Mouse (Mus musculus) activated CD4-positive, CD25-positive, alpha-beta regulatory T cell, adult 4 months (primary cell): Measurements from ENCODE around the gene A630076J17Rik. TPM values are rescaled to one million over a fixed set of nuclear protein-coding genes. Genes with fewer than 3 reads are reported as not detected.
A peak's percentile ranks its signal among the peaks of the same experiment; 100 is the strongest.

Source experiments
- ATAC-seq: one replicate; pipeline ENCODE4 v1.8.0; 2017
- polyA plus RNA-seq, 2 experiments: library from polyadenylated mRNA; unstranded; fragments of 100-300 nt; shearing (Covaris generic); gene quantifications; one replicate each; pipeline ENCODE4 v1.2.1; 2017

The A630076J17Rik gene
- not detected for polyA plus RNA-seq

DNA sequence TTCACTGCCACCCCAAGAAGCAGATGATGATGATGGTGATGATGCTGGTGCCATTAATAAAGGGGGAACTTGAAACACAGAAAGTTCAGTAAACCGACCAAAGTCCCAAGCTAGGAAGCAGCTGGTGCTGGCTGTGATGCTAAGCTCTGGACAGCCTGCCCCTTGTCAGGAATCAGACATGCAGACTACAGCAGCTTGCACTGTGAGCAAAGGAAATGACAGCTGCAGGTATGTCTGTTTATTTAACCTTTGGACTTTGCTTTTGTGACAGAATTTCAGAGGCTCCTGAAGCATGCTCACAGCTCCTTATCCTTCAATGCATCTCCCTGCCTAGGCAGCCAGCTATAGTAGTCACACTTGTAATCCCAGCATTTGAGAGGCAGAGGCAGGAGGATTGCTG lies at the start of gene A630076J17Rik:
Gene A630076J17Rik (plus strand): TSS at position 88 of the 400 bp plus-strand sequence.
- ATAC-seq: no peak

DNA sequence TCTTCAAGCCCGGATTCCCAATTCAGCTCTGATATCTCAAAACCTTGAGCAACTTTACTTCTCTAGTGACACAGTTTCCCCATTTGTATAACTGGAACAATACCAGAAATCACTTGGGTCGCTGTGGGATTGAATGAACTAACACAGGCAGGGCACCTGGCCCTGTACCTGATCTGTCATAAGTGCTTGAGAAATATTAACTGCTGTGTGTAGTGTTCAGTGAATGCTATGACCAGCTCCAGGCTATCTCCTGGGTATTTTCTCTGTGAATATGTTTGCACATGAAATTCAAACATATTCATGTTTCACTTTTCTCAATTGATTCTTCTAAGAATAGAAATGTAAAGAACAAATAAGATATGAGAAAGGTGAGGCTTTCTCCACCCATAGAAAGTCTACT lies 49.6 kb upstream of the A630076J17Rik start:
- ATAC-seq: no peak

DNA sequence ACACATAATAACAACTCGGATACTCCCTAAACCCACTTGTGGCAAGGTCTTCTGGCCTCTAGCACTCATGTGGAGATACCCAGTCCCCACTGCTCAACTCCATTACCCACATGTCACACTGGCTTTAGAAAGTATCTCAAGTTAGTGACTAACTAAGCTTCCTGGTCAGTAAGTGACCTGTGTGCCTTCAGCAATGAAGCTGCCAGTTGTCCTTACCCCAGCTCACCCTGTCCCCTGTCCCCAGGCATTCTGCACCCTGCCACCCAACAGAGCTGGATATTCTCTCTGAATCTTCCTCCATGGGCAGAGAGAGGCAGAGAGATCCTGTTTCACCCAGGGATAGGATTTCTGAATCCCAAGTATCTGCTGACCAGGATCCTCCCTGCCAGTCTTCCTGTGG lies 47.7 kb upstream of the A630076J17Rik start, which contains the start of gene Kcna10:
Gene Kcna10 (plus strand): TSS at position 301 of the 400 bp plus-strand sequence.
- ATAC-seq: no peak

DNA sequence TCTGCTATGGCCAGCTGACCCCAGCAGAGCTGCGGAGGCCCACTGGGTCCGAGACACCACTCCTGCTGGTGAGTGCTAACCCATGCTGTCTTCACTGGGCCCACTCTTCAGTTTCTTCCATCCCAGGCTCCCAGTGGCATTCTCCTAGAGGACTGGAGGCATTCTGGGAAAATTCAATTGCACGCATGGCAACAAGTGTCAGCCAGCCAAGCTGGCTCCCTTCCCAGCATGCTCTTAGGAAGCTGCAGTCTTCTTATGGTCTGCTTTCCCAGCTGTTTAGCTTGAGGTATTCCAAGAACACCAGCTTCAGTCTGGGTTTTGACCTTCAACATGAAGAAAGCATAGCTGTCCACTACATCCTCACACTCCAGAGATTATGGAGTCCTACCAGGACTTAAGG lies 47.2 kb upstream of the A630076J17Rik start:
- no peak for ATAC-seq

DNA sequence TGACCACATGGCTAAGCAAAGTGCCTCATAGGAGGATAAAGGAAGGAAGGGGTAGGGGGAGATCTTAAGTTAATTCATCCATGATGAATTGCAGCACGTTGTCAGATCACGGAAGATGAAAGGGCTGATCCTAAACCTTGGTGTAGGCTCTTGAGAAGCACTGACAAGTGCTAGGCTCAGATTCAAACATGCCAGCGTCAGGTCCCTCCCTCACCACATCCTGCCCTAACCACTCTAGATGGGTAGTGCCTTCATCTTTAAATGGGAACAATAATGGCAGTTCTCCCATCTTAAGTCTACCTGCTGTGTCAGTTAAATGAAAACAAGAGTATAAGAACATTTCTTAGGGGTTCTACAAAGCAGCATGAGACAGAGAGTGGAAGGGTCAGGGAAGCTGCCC lies 44.8 kb upstream of the A630076J17Rik start:
- ATAC-seq: peak; percentile 93

DNA sequence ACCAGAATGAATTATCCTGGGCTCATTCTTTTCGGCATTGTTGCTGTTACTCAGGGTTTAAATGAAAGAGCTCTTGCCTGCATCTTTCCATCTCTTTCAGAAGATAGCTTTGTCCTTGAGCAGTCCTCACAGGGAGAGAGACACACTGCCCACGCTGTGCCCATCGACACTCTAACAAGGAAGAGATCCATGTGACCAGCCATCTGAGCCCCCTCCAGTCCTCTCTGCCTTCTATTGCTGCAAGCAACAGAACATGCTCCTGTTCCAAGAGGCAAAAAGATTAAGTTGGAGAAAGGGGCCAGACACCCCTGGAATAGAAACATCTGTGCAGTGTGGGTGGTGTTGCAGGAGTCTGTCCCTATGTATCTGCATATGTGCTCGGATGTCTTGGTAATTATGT lies 43.4 kb upstream of the A630076J17Rik start:
- ATAC-seq: no peak

DNA sequence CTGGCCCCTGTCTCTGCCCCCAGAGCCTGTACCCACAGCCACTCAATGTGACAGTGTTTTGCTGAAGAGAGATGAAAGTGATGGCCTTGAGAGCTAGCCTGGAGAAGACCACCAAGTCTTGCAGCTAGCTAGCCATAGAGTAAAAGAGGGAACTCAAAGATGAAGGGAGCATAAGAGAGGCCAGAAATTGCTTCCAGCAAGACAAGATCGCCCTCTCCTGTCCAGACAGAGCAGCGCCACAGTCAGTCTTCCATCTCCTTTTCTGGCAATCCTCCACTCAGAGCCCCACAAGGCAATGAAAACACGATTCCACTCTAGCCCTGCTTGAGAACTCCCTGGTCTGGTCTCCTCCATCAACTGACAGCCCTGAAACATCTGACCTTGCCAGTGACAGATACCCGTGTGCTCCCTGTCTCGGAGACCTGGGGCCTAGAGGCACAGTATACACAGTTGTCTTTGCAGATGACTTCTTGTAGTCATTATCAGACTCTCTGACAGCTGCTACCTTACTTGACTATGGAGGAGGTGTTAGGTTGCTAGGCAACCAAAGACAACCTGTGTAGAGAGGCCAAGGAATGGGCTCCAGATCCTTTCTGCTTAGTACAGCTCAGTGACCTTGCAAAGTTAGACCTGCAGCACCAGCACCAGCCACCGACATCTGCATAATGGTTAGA lies 42.1 kb upstream of the A630076J17Rik start:
- ATAC-seq: peak; percentile 52

DNA sequence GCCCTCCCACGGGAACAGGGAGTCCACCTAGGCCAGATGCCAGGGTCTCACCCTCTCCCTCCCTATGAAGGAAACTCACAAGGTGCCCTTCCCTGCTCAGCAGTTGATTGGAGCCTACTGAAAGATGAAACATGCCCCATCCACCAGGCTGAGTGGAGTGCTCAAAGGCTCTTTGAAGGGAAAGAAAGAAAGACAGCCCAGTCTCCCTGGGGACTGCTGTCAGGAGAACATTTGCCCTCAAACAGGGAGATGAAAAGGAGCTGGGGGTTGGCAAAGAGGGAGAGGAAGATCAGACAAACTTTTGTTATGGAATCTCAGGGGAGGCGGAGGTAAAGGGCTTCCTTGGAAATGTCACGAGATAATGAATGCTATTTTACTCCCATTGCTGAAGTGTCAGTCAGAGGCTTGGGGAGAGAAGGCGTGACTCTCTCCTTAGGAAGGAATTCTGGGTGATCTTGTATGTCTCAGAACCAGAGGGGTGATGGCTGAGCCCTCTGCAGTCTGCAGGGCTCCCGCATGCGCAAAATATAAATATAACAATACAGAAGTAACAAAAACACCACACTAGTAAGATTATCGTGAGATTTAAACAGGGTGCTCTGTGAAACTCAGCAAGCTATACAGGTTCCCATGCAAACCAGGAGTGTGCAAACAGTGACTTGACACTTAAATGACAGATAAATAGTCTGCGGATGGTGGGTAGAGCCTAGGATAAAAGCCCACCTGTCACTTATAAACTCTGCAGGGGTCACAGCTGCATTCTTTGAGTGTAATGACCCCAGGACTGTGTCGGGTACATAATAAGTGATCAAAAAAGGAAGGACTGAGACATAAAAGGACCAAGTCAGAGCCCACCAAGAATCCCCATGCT lies 28.9 kb upstream of the A630076J17Rik start:
- no peak for ATAC-seq

DNA sequence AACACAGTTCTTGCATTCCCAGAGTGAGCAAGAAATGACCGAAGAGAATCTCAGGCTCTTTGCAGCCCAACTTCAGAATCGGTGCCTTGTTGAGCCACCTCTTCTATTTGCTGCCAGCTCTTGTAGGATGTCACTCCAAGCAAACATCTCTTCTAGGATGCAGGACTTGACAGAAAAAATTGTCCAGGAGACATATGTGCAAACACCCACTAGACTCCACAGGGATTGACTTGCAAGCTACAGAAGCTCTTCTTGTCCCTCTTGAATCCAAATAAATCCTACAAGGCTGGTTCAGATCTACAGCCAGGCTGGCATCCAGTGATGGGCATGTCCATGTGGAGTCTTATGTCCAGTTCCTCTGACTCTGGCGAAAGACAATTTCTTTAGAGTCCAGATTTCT lies 26.0 kb upstream of the A630076J17Rik start:
- no peak for ATAC-seq

DNA sequence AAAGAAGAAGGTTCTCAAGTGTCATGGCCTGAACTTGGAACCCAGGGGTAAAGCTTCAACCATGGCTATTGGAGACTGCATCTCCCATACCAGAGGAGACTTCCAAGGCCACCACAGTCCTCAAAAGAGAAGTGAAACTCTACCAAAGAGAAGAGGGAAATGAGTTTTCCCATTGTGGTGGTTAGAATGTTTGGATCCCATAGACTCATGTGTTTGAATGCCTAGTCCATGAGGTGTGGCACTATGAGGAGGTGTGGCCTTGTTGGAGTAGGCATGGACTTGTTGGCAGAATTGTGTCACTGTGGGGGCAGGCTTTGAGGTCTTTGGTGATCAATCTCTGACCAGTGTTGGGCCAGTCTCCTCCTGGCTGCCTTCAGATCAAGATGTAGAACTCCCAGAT lies 25.2 kb upstream of the A630076J17Rik start:
- ATAC-seq: no peak

DNA sequence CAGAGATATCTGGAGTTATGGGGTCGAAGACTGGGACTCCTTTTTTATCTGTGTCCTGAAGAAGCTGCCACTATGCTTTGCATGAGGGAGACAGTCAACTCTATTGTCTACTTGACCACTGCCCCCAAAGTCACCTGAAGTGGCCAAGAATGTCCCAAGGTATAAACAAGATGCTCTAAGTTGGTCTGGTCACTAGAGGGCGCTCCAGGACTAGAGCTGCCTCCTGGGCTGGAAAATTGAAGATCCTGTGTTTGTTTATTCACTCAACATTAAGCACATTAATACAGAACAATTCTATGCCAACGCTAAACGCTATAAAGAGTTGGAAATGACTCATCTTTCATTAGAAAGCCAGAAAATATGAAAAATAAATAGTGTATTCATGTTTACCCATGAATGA lies 24.4 kb upstream of the A630076J17Rik start:
- peak; percentile 62 for ATAC-seq

DNA sequence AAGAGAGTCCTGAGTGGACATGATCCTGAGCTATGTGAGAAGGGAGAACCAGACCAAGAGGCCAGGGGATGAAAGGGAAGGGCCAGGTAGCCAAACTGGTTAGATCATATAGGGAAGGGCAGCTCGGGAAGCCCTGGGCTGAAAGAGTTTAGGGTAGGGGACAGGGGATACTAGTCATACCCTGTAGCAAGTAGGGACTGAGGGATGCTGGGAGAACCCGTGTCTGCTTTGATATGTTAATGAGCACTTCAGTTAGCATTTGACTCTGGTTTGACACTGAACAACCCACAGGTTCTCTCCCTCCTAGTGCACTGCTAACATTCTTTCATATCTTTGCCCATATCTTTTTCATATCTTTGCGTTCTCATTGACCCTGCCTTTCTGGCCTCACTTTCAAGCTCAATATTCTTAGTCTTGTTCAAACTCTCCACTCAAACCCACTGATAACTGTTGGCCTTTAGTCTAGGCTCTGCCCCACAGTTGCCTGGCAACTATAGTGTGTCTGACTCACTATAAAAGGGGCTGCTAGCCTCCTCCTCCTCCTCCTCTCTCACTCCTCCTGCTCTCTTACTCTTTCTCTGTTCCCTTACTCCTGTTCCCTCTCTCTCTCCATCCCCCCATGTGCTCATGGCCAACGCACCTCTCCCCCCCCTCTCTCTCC lies 23.8 kb upstream of the A630076J17Rik start:
- peak; percentile 77 for ATAC-seq

DNA sequence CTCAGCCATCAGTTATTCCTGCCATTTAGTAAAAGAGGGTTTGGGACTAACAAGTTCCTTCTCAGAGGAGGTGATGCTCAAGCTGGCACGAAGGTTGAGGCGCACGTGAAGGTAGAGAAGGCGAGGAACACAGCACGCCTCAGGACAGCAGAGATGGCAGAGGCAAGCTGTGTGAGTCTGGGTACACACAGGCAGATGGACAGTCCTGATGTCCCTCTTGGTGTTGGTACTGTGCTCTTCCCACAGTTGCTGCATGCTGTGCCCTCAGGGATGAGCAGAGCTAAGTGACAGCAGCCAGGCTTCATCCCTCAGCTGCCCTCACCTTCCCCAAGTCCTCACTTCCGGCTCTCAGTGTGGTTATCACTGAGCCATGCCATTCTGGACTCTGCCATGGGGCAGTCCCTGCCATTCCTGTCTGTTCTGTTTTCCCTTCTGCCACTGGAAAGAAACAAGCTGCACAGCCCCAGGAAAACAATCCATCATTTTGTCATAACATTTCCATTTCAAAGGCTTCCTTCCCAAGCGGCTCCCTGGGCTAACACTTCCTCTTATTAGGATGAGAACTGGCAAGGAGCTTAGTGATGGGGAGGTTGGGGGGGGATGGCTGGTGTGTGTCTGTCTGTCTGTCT lies 22.7 kb upstream of the A630076J17Rik start:
- no peak for ATAC-seq

DNA sequence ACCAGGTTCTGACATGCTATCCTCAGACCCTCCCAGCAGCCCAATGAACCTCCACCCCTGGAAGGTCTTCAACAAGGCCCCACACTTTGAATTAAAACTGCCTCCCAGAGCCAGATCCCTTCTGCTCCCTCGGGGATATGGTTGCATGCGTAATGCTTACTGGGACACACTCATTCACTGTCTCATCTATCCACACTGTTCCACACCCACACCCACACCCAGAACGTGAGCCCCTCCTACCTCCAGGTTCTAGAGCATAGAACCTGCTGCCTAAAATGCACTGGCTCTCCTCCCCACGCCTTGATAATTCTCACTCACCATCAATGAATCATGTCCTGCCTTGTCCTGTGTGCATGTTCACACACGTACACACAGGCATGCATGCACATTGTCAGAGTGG lies 15.8 kb upstream of the A630076J17Rik start:
- no peak for ATAC-seq

DNA sequence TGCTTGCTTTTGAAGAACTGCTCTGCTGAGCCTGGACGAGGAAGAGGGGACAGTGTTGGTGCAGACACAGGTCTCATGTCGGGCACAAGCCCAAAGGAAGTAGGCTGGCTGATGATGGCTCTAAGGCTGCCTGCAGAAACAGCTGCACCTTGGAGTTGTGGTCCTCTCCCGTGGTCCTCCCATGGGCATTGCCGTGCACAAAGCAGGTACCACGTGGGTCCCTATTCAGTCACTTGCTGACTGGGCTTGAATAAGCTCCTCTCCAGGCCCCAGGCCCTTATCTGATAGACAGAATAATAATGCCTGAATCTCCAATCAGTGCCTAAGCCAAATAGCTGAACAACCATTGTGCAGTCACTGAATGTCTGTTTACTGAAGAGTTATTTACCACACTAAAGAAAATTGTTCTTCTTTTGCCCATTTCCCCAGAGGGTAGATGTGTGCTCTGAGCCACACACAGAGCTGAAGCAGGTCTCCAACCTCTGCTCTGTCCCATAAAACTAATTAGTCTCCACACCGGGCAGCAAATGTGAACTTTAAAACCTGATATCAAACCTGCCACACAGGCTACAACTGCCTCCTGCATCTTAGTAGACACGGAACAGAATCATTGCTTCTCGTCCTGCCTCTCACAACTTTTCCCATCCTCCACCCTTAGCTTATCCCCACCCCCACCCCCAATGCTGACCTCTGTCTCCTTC lies 13.9 kb upstream of the A630076J17Rik start:
- ATAC-seq: no peak

DNA sequence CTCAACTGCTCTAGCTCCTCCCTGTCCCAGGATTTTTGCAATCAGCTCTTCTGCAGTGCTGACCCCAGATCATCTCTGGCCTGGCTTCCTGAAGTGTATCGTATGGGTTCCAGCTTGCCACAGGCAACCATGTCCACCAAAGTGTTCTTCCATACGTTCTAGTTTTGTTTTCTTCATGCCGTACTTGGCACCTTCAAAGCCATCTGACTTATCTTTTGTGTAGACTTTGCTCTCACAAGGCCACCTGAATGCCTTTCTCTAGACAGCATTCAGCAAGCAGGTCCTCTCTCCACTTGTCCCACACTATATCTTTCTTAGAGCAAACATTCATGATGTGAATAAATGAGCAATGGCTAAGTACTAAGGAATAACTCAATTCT lies 13.3 kb upstream of the A630076J17Rik start:
- ATAC-seq: no peak

DNA sequence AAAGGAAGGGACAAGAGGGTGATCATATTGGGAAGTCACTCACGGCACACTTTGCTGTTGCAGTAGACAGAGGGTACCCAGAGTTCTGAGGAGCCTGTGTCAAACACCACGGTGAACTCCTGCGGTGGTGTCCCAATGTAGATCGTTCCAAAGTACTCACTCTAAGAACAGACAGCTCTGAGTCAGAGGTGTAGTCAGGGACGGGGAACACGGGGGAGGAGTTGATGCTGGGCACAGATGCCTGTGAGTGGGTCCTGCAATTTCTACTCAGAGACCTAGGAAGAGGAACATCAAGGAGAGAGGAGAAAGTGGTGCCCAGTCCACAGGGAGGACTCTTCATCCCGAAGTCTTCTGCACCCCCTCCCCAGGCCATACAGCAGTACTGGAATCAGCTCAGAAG lies 11.8 kb upstream of the A630076J17Rik start:
- ATAC-seq: no peak

DNA sequence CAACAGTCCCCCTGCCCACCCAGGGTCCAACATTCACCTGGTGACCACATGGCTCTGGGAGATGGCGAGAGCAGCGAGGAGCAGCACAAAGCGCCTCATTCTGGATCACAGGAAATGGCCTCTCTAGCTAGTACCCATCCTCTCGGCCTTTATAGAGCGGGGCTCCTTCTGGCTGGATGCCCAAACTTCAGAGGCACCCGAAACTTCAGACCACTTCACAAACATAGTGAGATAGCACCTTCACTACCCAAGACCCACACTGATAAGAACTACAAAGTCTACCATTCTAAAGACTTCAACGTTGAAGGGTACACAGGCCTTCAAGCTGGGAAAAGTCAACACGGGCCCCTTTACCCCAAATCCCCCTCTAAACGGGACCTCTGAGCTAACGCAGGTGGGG lies 8.8 kb upstream of the A630076J17Rik start, which contains the start of gene Cym:
Gene Cym (minus strand): TSS at position 125 of the 400 bp plus-strand sequence.
- ATAC-seq: no peak

DNA sequence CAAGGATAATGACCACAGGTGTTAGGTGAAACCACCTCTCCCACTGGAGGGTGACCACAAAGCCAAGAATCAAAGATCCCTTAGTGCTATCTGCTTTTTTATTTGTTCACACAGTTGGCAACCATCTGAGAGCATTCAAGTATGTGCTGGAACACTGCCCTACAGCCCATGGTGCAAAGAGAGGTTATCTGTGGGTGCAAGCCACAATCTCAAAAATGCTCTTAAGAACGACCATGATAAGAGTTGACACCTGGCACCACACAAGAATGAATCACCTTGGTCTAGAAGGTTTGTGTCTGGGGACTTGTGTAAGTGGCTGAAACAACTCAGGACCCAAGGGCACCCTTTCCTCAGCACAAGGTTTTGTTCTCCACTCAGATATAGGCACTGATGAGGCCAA lies 7.2 kb upstream of the A630076J17Rik start:
- no peak for ATAC-seq

DNA sequence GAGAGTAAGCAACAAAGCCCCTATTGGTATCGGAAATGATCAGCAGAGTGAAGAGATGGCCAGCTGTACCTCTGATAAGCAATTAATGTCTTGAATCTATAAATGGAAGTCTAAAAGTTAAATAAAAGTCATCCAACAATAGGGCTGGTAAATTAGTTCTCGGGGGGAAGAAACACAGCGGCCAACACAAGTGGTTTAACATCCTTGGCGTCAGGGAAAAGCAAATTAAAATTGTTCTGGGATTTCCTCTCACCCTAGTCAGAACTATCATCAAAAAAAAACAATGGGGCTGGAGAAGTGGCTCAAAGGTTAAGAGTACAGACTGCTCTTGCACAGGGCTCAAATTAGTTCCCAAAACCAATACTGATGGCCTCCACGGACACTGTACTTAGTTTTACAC lies 4.6 kb upstream of the A630076J17Rik start:
- no peak for ATAC-seq

DNA sequence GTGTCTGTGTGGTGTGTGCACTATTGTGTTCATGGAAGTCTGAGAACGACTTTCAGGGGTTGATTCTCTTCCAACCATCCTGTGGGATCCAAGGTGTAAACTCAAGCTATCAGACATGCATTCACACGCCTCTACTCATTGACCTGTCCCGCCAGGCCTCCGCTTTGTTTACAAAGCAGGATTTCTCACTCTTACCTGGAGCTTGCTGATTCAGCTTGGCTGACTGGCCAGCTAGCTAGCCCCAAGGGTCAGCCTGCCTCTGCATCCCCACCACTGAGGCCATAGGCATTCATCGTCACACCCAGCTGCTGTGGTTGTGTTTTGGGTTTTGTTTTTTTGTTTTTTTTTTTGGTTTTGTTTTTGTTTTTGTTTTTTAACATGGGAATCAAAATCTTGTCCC lies 1.2 kb upstream of the A630076J17Rik start:
- no peak for ATAC-seq

DNA sequence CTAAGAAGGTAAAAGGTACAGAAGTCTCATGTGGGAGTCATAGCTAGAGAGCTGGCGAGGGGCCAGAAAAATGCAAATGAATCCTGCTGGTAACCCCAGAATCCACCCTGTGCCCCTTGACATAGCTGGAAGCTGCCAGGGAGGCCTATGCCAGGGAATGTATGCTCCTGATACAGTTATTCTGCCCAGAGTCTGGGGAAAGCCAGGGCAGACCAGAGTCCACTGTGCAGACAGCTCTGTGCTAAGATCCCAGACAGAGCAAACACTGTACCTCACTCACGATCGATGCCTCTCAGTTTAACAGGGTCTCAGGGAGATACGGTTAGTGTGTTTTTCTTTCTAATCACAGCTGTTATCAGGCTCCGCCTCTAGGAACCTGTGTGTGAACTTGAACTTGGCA lies 592 bp upstream of the A630076J17Rik start:
- no peak for ATAC-seq
